Mouse (Mus musculus) MEL (cell line): Measurements from ENCODE around the gene Tapbp.

Experiments
- CTCF ChIP-seq, 3 experiments: IDR thresholded peaks in 2 of 3; conservative IDR thresholded peaks in 1 of 3; 2 replicates each; pipeline ENCODE4 v1.5.1; 2011 to 2012; ENCODE audit warnings: low read length in 3 of 3, low read depth in 2 of 3, mild to moderate bottlenecking in 2 of 3, improper control_type of control experiment in 1 of 3, inconsistent platforms in 1 of 3, mixed read lengths in 1 of 3, moderate library complexity in 1 of 3; ENCODE audit not compliant: control insufficient read depth in 1 of 3, insufficient read depth in 1 of 3, poor library complexity in 1 of 3, severe bottlenecking in 1 of 3
- MEF2A ChIP-seq: IDR thresholded peaks from 2 replicates; pipeline ENCODE4 v1.6.1; 2014; ENCODE audit warnings: low read depth, mild to moderate bottlenecking, inconsistent platforms, low read length, improper control_type of control experiment; ENCODE audit not compliant: poor library complexity, insufficient replicate concordance, severe bottlenecking; ENCODE audit errors: extremely low read depth
- POLR2A ChIP-seq, 2 experiments: IDR thresholded peaks; 2 replicates each; pipeline ENCODE4 v1.6.1; 2011 to 2012; ENCODE audit warnings: low read length in 2 of 2, mild to moderate bottlenecking in 2 of 2, control low read depth in 1 of 2, improper control_type of control experiment in 1 of 2, low read depth in 1 of 2, moderate library complexity in 1 of 2; ENCODE audit not compliant: control insufficient read depth in 1 of 2, insufficient read depth in 1 of 2, poor library complexity in 1 of 2
- RAD21 ChIP-seq: IDR thresholded peaks from 2 replicates; pipeline ENCODE4 v1.6.1; 2011; ENCODE audit warnings: mild to moderate bottlenecking, low read depth, low read length, improper control_type of control experiment
- TBP ChIP-seq: IDR thresholded peaks from 2 replicates; pipeline ENCODE4 v1.8.0; 2011; ENCODE audit warnings: low read depth, low read length, improper control_type of control experiment
- ZC3H11A ChIP-seq: IDR thresholded peaks from 2 replicates; pipeline ENCODE4 v1.6.1; 2012; ENCODE audit warnings: low read depth, mild to moderate bottlenecking, inconsistent platforms, low read length, improper control_type of control experiment
- ZMIZ1 ChIP-seq: IDR thresholded peaks from 2 replicates; pipeline ENCODE4 v1.6.1; 2012; ENCODE audit warnings: low read depth, mild to moderate bottlenecking, inconsistent platforms, low read length, improper control_type of control experiment, moderate library complexity

GRCm38 (mm10) chr17:33940981-33941380 is 25.3 kb downstream of the Tapbp start:
- TF ChIP-seq POLR2A (IDR thresholded peaks at IDR 0.05; ENCODE audit: control insufficient read depth in 1 of 2, insufficient read depth in 1 of 2, low read depth in 1 of 2, low read length in 2 of 2, poor library complexity in 1 of 2): no peak
- no peak for TF ChIP-seq TBP
- no peak for TF ChIP-seq ZMIZ1
- TF ChIP-seq CTCF (IDR thresholded peaks at IDR 0.05 in 2 of 3, conservative IDR thresholded peaks at IDR 0.05 in 1 of 3; ENCODE audit: control insufficient read depth in 1 of 3, insufficient read depth in 1 of 3, low read depth in 2 of 3, low read length in 3 of 3, poor library complexity in 1 of 3, severe bottlenecking in 1 of 3): no peak
- no peak for TF ChIP-seq ZC3H11A
- no peak for TF ChIP-seq RAD21
- TF ChIP-seq MEF2A: no peak
